Mouse (Mus musculus) limb, embryonic 11.5 days (tissue): Measurements from ENCODE around the gene Olfr1061. TPM values are rescaled to one million over a fixed set of nuclear protein-coding genes. Genes with fewer than 3 reads are reported as not detected.
"Not testable (repeated sequence)": the region's sequence is repeated elsewhere in the genome, so short reads cannot be mapped to it uniquely, and the experiment has no call there.

ENCODE experiments used
- ATAC-seq: fragments of 200-750 bp; cut with Nextera tagmentation; 2 replicates; pipeline ENCODE4 v1.8.0; 2017; ENCODE audit warnings: low read depth; ENCODE audit not compliant: insufficient number of reproducible peaks, low FRiP score, low TSS enrichment
- DNase-seq: peaks from one replicate; pipeline ENCODE4 v3.0.0-alpha.2; 2015; ENCODE audit warnings: low spot score
- H3K27ac ChIP-seq: fragments of 300-500 bp; sonication (generic); replicated peaks from 2 replicates; pipeline ENCODE4 v1.5.1; 2014; ENCODE audit warnings: low read depth, mild to moderate bottlenecking, low read length
- H3K27me3 ChIP-seq: fragments of 300-500 bp; sonication (generic); 2 replicates; pipeline ENCODE4 v1.6.1; 2014; ENCODE audit warnings: mild to moderate bottlenecking, low read length, mixed read lengths; ENCODE audit not compliant: control insufficient read depth, insufficient read depth
- H3K36me3 ChIP-seq: fragments of 300-500 bp; sonication (generic); 2 replicates; pipeline ENCODE4 v1.6.1; 2014; ENCODE audit warnings: mild to moderate bottlenecking, low read length, moderate library complexity, mixed read lengths; ENCODE audit not compliant: control insufficient read depth, insufficient read depth
- H3K4me1 ChIP-seq: fragments of 300-500 bp; sonication (generic); 2 replicates; pipeline ENCODE4 v1.6.1; 2014; ENCODE audit warnings: low read length, mixed read lengths; ENCODE audit not compliant: control insufficient read depth, insufficient read depth
- H3K4me2 ChIP-seq: fragments of 300-500 bp; sonication (generic); 2 replicates; pipeline ENCODE4 v1.6.1; 2014; ENCODE audit warnings: low read depth, mild to moderate bottlenecking, moderate library complexity; ENCODE audit not compliant: severe bottlenecking
- H3K4me3 ChIP-seq: fragments of 300-500 bp; sonication (generic); 2 replicates; pipeline ENCODE4 v1.5.1; 2014; ENCODE audit warnings: low read depth, low read length
- H3K9ac ChIP-seq: fragments of 300-500 bp; sonication (generic); 2 replicates; pipeline ENCODE4 v1.6.1; 2014; ENCODE audit warnings: mild to moderate bottlenecking, low read length
- H3K9me3 ChIP-seq: fragments of 300-500 bp; sonication (generic); 2 replicates; pipeline ENCODE4 v1.6.1; 2016; ENCODE audit warnings: low read length; ENCODE audit not compliant: control insufficient read depth
- WGBS: fragments of 180-500 bp; shearing (Covaris S2); extraction: QIAGEN DNeasy Blood & Tissue Kit; methylation state at CpG from one replicate; pipeline ENCODE4 v1.1.7; 2014; 5-methylcytosine and 5-hydroxymethylcytosine counted together
- polyA plus RNA-seq: library from polyadenylated mRNA; unstranded; fragments of >200 nt; fragmentation: Nextera tagmentation; extraction: Ambion mirVana; gene quantifications from 2 replicates; pipeline ENCODE4 v1.2.1, GENCODE M21; 2014

Olfr1061 gene
- not detected in 2 replicates for polyA plus RNA-seq

DNA sequence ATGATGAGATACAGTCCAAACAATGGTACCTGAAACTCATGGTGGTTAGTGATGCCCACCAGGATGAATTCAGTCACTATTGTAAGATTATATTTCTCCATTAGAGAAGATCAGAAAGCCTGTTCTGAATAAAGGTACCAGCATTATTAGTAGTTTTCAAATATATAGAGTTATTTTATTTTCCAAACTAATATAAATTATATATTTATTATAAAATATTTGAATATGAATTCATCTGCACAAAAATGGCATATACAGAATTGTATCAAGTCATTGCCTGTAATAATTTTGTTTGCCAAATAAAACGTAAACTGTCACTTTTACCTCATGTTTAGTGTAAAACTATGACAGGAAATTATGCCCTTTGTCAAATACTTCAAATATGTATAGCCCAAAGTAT lies at the start of gene Olfr1061:
Olfr1061 (minus strand) TSS at position 101 of the 400 bp plus-strand sequence.
- Histone ChIP-seq H3K9ac (no peak within 1 kb of the TSS), H3K4me1 (no peaks in the 10 kb centered on the region), H3K4me2 (no peak within 1 kb of the TSS), H3K4me3 (no peak within 1 kb of the TSS), H3K36me3 (no peaks in the 10 kb centered on the region), H3K27me3 (no peaks in the 10 kb centered on the region), H3K9me3 (no peaks in the 10 kb centered on the region), H3K27ac (no peak within 1 kb of the TSS)
- ATAC-seq (no peak), DNase-seq (no peak)
- 83% methylated on average over 1 of the region's 1 CpGs for WGBS

DNA sequence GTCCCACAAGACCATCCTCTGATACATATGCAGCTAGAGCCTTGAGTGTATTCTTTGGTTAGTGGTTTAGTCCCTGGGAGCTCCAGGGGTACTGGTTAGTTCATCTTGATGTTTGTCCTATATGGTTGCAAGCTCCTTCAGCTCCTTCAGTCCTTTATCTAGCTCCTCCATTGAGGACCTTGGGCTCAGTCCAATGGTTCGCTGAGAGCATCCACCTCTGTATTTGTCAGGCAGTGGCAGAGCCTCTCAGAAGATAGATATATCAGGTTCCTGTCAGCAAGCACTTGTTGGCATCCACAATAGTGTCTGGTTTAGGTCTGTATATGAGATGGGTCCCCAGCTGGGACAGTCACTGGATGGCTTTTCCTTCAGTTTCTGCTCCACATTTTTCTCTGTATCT lies 46.6 kb upstream of the Olfr1061 start:
- no peaks in the 10 kb centered on the region for H3K9me3 ChIP-seq
- 95% methylated on average over 1 of the region's 1 CpGs for WGBS
- H3K36me3 ChIP-seq, result no peaks in the 10 kb centered on the region
- DNase-seq, result no peak
- no peak overlapping the region for H3K4me3 ChIP-seq
- no peaks in the 10 kb centered on the region for H3K4me1 ChIP-seq
- no peaks in the 10 kb centered on the region for H3K27me3 ChIP-seq
- no peak overlapping the region for H3K9ac ChIP-seq
- H3K27ac ChIP-seq, result no peak overlapping the region
- no peak for ATAC-seq
- no peak overlapping the region for H3K4me2 ChIP-seq

DNA sequence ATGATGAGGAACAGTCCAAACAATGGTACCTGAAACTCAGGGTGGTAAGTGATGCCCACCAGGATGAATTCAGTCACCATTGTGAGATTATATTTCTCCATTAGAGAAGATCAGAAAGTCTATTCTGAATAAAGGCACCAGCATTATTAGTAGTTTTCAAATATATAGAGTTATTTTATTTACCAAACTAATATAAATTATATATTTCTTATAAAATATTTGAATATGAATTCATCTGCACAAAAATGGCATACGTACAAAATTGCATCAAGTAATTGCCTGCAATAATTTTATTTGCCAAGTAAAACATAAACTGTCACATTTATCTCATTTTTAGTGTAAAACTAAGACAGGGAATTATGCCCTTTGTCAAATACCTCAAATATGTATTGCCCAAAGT lies 42.3 kb upstream of the Olfr1061 start, which contains the start of gene Olfr1066:
Olfr1066 (minus strand) TSS at position 101 of the 400 bp plus-strand sequence.
- H3K4me2 ChIP-seq, result no peak within 1 kb of the TSS
- H3K4me3 ChIP-seq, result no peak within 1 kb of the TSS
- no peak for ATAC-seq
- no peak within 1 kb of the TSS for H3K9ac ChIP-seq
- H3K4me1 ChIP-seq, result no peaks in the 10 kb centered on the region
- no peaks in the 10 kb centered on the region for H3K27me3 ChIP-seq
- H3K27ac ChIP-seq, result no peak within 1 kb of the TSS
- WGBS, result 86% methylated on average over 1 of the region's 1 CpGs
- H3K36me3 ChIP-seq, result no peaks in the 10 kb centered on the region
- no peak for DNase-seq
- no peaks in the 10 kb centered on the region for H3K9me3 ChIP-seq

DNA sequence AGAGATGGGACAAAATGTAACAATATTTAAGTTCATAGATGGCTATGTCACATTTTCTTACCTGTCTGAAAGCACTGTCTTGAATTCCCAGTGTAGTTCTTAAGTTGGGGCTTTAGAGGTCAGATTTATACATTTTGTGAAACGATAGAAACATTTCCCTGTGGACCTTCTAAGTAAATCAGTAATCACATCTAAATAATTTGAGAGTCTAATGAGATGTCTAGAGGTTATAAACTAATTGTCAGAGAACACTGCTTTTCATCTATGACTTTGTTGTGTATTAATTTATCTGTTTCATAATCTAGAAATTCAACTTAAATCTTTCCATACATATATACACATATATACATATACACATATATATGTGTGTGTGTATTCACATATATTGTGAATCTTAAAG lies 36.6 kb upstream of the Olfr1061 start, which contains the start of gene Olfr1065:
Olfr1065 (minus strand) TSS at position 101 of the 400 bp plus-strand sequence.
- WGBS, result no CpG with 5 or more reads among the region's 1 CpGs
- not testable (repeated sequence) for ATAC-seq, H3K4me2 ChIP-seq, DNase-seq, H3K27ac ChIP-seq, H3K27me3 ChIP-seq, H3K9ac ChIP-seq, H3K4me1 ChIP-seq, H3K9me3 ChIP-seq, H3K36me3 ChIP-seq, H3K4me3 ChIP-seq

DNA sequence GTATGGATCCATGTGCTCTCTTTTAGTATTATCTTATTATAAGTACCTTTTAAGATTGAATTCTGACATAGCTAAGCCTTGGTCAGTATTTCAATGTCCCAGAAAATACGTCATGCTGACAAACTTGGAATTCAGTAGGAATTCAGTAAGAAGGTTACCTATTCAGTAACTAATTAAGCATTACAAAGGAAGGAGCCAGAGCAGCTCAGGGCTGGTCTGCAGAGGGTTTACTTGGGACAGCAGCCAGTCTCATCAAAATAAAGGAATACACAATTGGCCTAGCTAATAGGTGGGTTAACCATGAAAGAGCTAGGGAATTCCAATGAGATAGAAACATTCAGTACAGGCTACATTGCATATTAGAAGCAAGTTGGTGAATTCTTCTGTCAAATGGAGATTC lies 28.3 kb upstream of the Olfr1061 start:
- not testable (repeated sequence) for H3K4me2 ChIP-seq, ATAC-seq, H3K9me3 ChIP-seq, H3K36me3 ChIP-seq, H3K9ac ChIP-seq, H3K27ac ChIP-seq, H3K4me3 ChIP-seq, H3K4me1 ChIP-seq, H3K27me3 ChIP-seq, DNase-seq
- WGBS, result 85% methylated on average over 1 of the region's 1 CpGs

DNA sequence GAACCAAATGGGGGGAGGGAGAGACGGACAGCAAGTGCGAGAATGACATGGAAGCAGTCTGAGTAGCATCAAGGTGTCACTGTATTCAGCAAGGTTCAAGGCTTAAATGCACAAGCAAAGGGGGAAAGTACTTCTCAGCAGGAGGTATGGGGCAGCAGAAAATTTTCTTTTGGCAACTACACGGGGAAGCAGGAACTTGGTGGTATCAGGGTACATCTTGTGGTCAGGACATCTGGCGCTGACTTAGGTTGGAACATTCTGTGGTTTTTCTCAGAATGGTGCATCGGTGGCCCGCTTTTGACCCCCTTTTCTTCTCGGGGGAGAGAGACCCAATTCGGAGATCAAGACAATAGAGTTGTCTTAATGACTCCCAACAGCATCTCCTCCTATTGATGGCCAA lies 14.7 kb upstream of the Olfr1061 start:
- 89% methylated on average over 8 of the region's 8 CpGs for WGBS
- H3K4me3 ChIP-seq, H3K9me3 ChIP-seq, H3K27me3 ChIP-seq, H3K4me1 ChIP-seq, H3K27ac ChIP-seq, ATAC-seq, DNase-seq, H3K9ac ChIP-seq, H3K4me2 ChIP-seq, H3K36me3 ChIP-seq: not testable (repeated sequence)

DNA sequence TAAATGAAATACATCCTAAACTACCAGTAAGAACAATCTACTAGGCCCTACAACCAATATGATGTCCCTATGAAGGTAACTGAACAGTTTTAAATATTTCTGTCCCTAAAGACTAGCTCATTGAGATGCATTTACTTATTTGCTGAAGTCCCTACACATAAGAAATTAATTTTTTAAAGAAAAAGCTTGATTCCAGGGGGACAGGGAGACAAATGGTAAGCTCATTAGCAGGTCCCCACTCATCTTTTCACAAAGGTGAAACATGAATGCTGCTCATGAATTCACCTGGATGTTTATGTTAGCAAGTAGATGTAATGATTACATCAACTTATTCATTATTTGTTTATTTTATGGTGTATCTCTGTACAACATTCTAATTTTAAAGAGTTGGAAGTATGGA lies 12.8 kb upstream of the Olfr1061 start, which contains the start of gene Olfr1062:
Olfr1062 (minus strand) TSS at position 101 of the 400 bp plus-strand sequence.
- DNase-seq, H3K27me3 ChIP-seq, ATAC-seq, H3K9me3 ChIP-seq, H3K4me3 ChIP-seq, H3K36me3 ChIP-seq, H3K4me2 ChIP-seq, H3K4me1 ChIP-seq, H3K27ac ChIP-seq, H3K9ac ChIP-seq: not testable (repeated sequence)

DNA sequence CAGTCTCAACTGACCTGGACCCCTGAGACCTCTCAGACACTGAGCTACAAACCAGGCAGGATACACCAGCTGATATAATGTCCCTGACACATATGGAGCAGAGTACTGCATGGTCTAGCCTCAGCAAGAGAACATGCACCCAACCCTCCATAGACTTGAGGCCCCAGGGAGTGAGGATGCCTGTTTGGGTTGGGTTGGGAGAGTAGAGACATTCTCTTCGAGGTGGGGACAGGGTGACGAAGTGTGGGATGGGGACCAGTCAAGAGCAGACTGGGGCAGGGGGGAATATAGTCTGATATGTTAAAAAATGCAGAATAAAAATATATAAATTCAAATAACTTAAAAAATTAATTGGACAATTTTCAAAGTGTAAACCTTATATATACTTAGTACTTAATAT lies 18.7 kb downstream of the Olfr1061 start:
- no peak for DNase-seq
- Histone ChIP-seq H3K27me3 (no peaks in the 10 kb centered on the region), H3K36me3 (no peaks in the 10 kb centered on the region), H3K9me3 (no peaks in the 10 kb centered on the region), H3K27ac (no peak overlapping the region), H3K9ac (no peak overlapping the region), H3K4me2 (no peak overlapping the region), H3K4me3 (no peak overlapping the region), H3K4me1 (no peaks in the 10 kb centered on the region)
- 94% methylated on average over 2 of the region's 2 CpGs for WGBS
- 0 out of 2 replicates have a peak, but pooled peaks have one; percentile 62 for ATAC-seq

DNA sequence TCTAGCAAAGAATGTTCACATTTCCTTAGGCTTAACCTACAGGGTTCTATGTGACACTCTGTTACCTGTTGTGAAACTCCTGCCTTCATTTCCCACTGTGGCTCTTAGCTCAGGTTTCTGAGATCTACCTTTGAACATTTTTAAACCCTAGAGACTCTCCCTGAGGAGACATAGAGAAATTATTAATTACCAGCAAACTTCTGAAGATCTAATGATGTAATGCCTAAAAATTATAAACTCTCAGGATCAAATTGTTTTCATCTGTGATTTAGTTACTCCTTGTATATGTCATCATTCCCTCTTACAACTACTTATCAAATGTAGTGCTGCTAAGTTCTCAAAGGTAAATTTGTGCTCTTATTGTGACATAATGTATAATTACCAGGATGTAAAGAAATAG lies 25.4 kb downstream of the Olfr1061 start, which contains the start of gene Olfr1058:
Olfr1058 (minus strand) TSS at position 101 of the 400 bp plus-strand sequence.
- DNase-seq, H3K36me3 ChIP-seq, H3K27ac ChIP-seq, H3K4me3 ChIP-seq, H3K27me3 ChIP-seq, H3K4me2 ChIP-seq, H3K9me3 ChIP-seq, H3K4me1 ChIP-seq, ATAC-seq, H3K9ac ChIP-seq: not testable (repeated sequence)
